Mouse (Mus musculus) midbrain, postnatal 0 days (tissue): ENCODE measurements around the gene Nell2. TPM values are rescaled to one million over a fixed set of nuclear protein-coding genes. Genes with fewer than 3 reads are reported as not detected.
"Not testable (repeated sequence)": the region's sequence is repeated elsewhere in the genome, so short reads cannot be mapped to it uniquely, and the experiment has no call there.

Experiments
- ATAC-seq: fragments of 200-750 bp; cut with Nextera tagmentation; 2 replicates; pipeline ENCODE4 v1.8.0; 2017; ENCODE audit warnings: moderate number of reproducible peaks, mild to moderate bottlenecking, moderate TSS enrichment, moderate library complexity; ENCODE audit not compliant: low FRiP score
- DNase-seq: peaks from one replicate; pipeline ENCODE4 v3.0.0-alpha.2; 2015; ENCODE audit warnings: low spot score
- H3K27ac ChIP-seq: fragments of 300-500 bp; sonication (generic); 2 replicates; pipeline ENCODE4 v1.5.1; 2014; ENCODE audit warnings: low read depth, mild to moderate bottlenecking, low read length, mixed read lengths
- H3K27me3 ChIP-seq: fragments of 300-500 bp; sonication (generic); 2 replicates; pipeline ENCODE4 v1.6.1; 2014; ENCODE audit warnings: low read length, control low read depth, mixed read lengths; ENCODE audit not compliant: insufficient read depth
- H3K36me3 ChIP-seq: fragments of 300-500 bp; sonication (generic); 2 replicates; pipeline ENCODE4 v1.6.1; 2014; ENCODE audit warnings: low read length, control low read depth, mixed read lengths; ENCODE audit not compliant: insufficient read depth
- H3K4me1 ChIP-seq: fragments of 300-500 bp; sonication (generic); 2 replicates; pipeline ENCODE4 v1.6.1; 2014; ENCODE audit warnings: mild to moderate bottlenecking, control low read depth, antibody characterized with exemption, low read length, mixed read lengths; ENCODE audit not compliant: insufficient read depth
- H3K4me2 ChIP-seq: fragments of 300-500 bp; sonication (generic); 2 replicates; pipeline ENCODE4 v1.6.1; 2014; ENCODE audit warnings: low read depth, mild to moderate bottlenecking, low read length, mixed read lengths; ENCODE audit not compliant: poor library complexity, severe bottlenecking
- H3K4me3 ChIP-seq: fragments of 300-500 bp; sonication (generic); 2 replicates; pipeline ENCODE4 v1.5.1; 2014; ENCODE audit warnings: low read depth, mild to moderate bottlenecking, low read length, moderate library complexity
- H3K9ac ChIP-seq: fragments of 300-500 bp; sonication (generic); replicated peaks from 2 replicates; pipeline ENCODE4 v1.6.1; 2014; ENCODE audit warnings: mild to moderate bottlenecking, low read length, moderate library complexity, mixed read lengths; ENCODE audit not compliant: poor library complexity, severe bottlenecking
- H3K9me3 ChIP-seq: fragments of 300-500 bp; sonication (generic); 2 replicates; pipeline ENCODE4 v1.6.1; 2016; ENCODE audit warnings: low read length, control low read depth
- CTCF ChIP-seq: IDR thresholded peaks from 2 replicates; pipeline ENCODE4 v1.5.1; 2016; ENCODE audit warnings: antibody characterized with exemption, mild to moderate bottlenecking
- WGBS: fragments of 180-500 bp; shearing (Covaris S2); extraction: QIAGEN DNeasy Blood & Tissue Kit; methylation state at CpG from one replicate; pipeline ENCODE4 v1.1.7; 2014; 5-methylcytosine and 5-hydroxymethylcytosine counted together
- polyA plus RNA-seq: library from polyadenylated mRNA; unstranded; fragments of >200 nt; fragmentation: Nextera tagmentation; extraction: Ambion mirVana; gene quantifications from 2 replicates; pipeline ENCODE4 v1.2.1, GENCODE M21; 2015
- total RNA-seq: library from RNA; depleted of rRNA; stranded (reverse); fragments of >200 nt; gene quantifications from 2 replicates; pipeline ENCODE4 v1.2.3, GENCODE M21; 2014

The Nell2 gene
- total and polyA plus RNA-seq, 2 experiments from 2014 or later, result 181 to 199 TPM

GRCm38 (mm10) chr15:95525997-95526396 is 2.4 kb downstream of the Nell2 start:
- TF ChIP-seq CTCF, result peak; percentile 90
- DNase-seq, result peak; percentile 90
- Histone ChIP-seq H3K4me2 (peak overlapping the region; percentile 77), H3K36me3 (no peaks in the 10 kb centered on the region), H3K9ac (0 out of 2 replicates have a peak overlapping the region, but pooled peaks have one; percentile 29), H3K4me1 (no peaks in the 10 kb centered on the region), H3K9me3 (no peaks in the 10 kb centered on the region), H3K27ac (no peak overlapping the region), H3K27me3 (no peaks in the 10 kb centered on the region), H3K4me3 (peak overlapping the region; percentile 52)
- 7% methylated on average over 5 of the region's 5 CpGs for WGBS
- ATAC-seq, result no peak

- no peak for TF ChIP-seq CTCF
- 67% methylated on average over 3 of the region's 3 CpGs for WGBS
- H3K4me3 ChIP-seq, result no peak overlapping the region
These were observed 10.2 kb downstream of the Nell2 start for GRCm38 (mm10) chr15:95518204-95518603.

GRCm38 (mm10) chr15:95513306-95513705 is 15.1 kb downstream of the Nell2 start:
- H3K4me1 ChIP-seq, ATAC-seq, H3K9me3 ChIP-seq, H3K27ac ChIP-seq, DNase-seq, H3K9ac ChIP-seq, H3K27me3 ChIP-seq, H3K4me3 ChIP-seq, H3K36me3 ChIP-seq, H3K4me2 ChIP-seq: not testable (repeated sequence)
- WGBS, result 94% methylated on average over 2 of the region's 2 CpGs

More at GRCm38 (mm10) chr15:95518204-95518603, 10.2 kb downstream of the Nell2 start:
- no peaks in the 10 kb centered on the region for H3K27me3 ChIP-seq
- no peaks in the 10 kb centered on the region for H3K4me1 ChIP-seq
- H3K9me3 ChIP-seq, result no peaks in the 10 kb centered on the region
- no peaks in the 10 kb centered on the region for H3K36me3 ChIP-seq
- ATAC-seq (no peak), DNase-seq (no peak)
- no peak overlapping the region for H3K4me2 ChIP-seq
- H3K27ac ChIP-seq, result no peak overlapping the region
- H3K9ac ChIP-seq, result no peak overlapping the region

GRCm38 (mm10) chr15:95495666-95496065 is 32.7 kb downstream of the Nell2 start:
- Histone ChIP-seq H3K9me3 (no peaks in the 10 kb centered on the region), H3K4me2 (no peak overlapping the region), H3K9ac (no peak overlapping the region), H3K4me3 (no peak overlapping the region), H3K27ac (no peak overlapping the region), H3K4me1 (no peaks in the 10 kb centered on the region), H3K36me3 (no peaks in the 10 kb centered on the region), H3K27me3 (no peaks in the 10 kb centered on the region)
- TF ChIP-seq CTCF, result no peak
- DNase-seq, result no peak
- no peak for ATAC-seq
- 86% methylated on average over 4 of the region's 4 CpGs for WGBS

- no peak for TF ChIP-seq CTCF
- 81% methylated on average over 8 of the region's 8 CpGs for WGBS
- Histone ChIP-seq H3K27ac (no peak overlapping the region), H3K27me3 (no peaks in the 10 kb centered on the region), H3K36me3 (no peaks in the 10 kb centered on the region), H3K9me3 (no peaks in the 10 kb centered on the region), H3K9ac (no peak overlapping the region), H3K4me2 (no peak overlapping the region), H3K4me3 (no peak overlapping the region), H3K4me1 (no peaks in the 10 kb centered on the region)
- ATAC-seq (no peak), DNase-seq (peak; percentile 51)
These were observed 33.2 kb downstream of the Nell2 start for GRCm38 (mm10) chr15:95495193-95495592.

GRCm38 (mm10) chr15:95492201-95492600 is 36.2 kb downstream of the Nell2 start:
- peak; percentile 14 for DNase-seq
- Histone ChIP-seq H3K36me3 (no peaks in the 10 kb centered on the region; the same call in 1 of the 2 replicates), H3K27me3 (no peaks in the 10 kb centered on the region), H3K9ac (no peak overlapping the region), H3K4me3 (no peak overlapping the region), H3K4me1 (no peaks in the 10 kb centered on the region), H3K9me3 (no peaks in the 10 kb centered on the region), H3K27ac (no peak overlapping the region), H3K4me2 (no peak overlapping the region)
- ATAC-seq, result no peak
- TF ChIP-seq CTCF, result no peak
- WGBS, result 75% methylated on average over 5 of the region's 5 CpGs
